Mouse (Mus musculus) forebrain, embryonic 13.5 days (tissue): Measurements from ENCODE around the gene Cd69. TPM values are rescaled to one million over a fixed set of nuclear protein-coding genes. Genes with fewer than 3 reads are reported as not detected.

ENCODE experiments used
- ATAC-seq: fragments of 200-750 bp; cut with Nextera tagmentation; 2 replicates; pipeline ENCODE4 v1.8.0; 2017
- H3K27ac ChIP-seq: fragments of 300-500 bp; sonication (generic); 2 replicates; pipeline ENCODE4 v1.5.1; 2015; ENCODE audit warnings: inconsistent platforms, mild to moderate bottlenecking, moderate library complexity
- H3K27me3 ChIP-seq: fragments of 300-500 bp; sonication (generic); 2 replicates; pipeline ENCODE4 v1.6.1; 2015; ENCODE audit warnings: mild to moderate bottlenecking, inconsistent platforms
- H3K36me3 ChIP-seq: fragments of 300-500 bp; sonication (generic); 2 replicates; pipeline ENCODE4 v1.6.1; 2015; ENCODE audit warnings: mild to moderate bottlenecking, inconsistent platforms; ENCODE audit not compliant: poor library complexity, severe bottlenecking
- H3K4me1 ChIP-seq: fragments of 300-500 bp; sonication (generic); 2 replicates; pipeline ENCODE4 v1.6.1; 2015; ENCODE audit warnings: inconsistent platforms
- H3K4me2 ChIP-seq: fragments of 300-500 bp; sonication (generic); 2 replicates; pipeline ENCODE4 v1.6.1; 2015; ENCODE audit warnings: inconsistent platforms, mild to moderate bottlenecking, moderate library complexity
- H3K4me3 ChIP-seq: fragments of 300-500 bp; sonication (generic); 2 replicates; pipeline ENCODE4 v1.5.1; 2015; ENCODE audit warnings: mild to moderate bottlenecking, inconsistent platforms
- H3K9ac ChIP-seq: fragments of 300-500 bp; sonication (generic); 2 replicates; pipeline ENCODE4 v1.6.1; 2015; ENCODE audit warnings: mild to moderate bottlenecking, inconsistent platforms
- H3K9me3 ChIP-seq: fragments of 300-500 bp; sonication (generic); replicated peaks from 2 replicates; pipeline ENCODE4 v1.6.1; 2016; ENCODE audit warnings: inconsistent platforms
- WGBS: fragments of 180-500 bp; shearing (Covaris S2); methylation state at CpG from one replicate; pipeline ENCODE4 v1.1.7; 2015; 5-methylcytosine and 5-hydroxymethylcytosine counted together
- polyA plus RNA-seq: library from polyadenylated mRNA; unstranded; fragments of >200 nt; fragmentation: Nextera tagmentation; extraction: Ambion mirVana; gene quantifications from 2 replicates; pipeline ENCODE4 v1.2.1, GENCODE M21; 2015

Cd69 gene
- polyA plus RNA-seq, 1 experiment from 2014 or later = not detected

DNA sequence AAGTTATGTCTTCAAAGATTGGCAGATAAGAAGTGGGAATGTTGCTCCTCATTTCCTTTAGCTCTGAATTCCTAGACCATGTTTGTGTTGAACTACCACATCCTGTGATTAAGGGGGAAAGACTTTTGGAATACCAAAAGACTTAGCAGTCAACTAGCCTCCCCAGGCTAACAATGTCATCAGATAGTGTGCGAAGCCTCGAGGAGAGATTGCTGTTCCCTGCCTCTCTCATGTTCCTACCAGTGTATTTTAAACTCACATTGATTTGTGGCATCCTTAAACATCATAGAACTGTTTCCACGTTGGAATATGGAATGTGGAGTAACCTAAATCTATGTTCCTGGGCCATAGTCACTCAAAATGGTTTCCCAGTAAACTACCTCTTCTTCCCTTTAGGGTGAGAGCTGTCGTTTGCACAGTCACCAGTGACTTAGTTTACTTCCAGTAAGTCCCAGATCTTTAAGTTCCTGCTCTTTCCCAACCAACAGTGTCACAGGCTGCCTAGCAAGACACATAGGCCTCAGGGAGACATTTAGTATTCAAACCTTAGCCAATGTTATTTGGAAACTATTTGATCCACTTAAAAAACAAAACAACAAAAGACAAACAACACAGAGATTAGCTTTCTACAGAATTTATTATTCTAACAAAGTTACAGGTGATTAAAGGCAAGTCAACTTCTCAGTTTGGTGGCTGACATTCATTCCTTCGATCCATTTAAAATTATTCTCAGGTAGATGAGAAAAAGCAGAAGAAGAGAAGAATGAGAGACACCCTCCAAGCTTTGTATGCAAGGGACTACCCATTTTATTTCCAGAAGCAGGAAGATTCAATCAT lies 43.0 kb downstream of the Cd69 start:
- no peak for ATAC-seq

DNA sequence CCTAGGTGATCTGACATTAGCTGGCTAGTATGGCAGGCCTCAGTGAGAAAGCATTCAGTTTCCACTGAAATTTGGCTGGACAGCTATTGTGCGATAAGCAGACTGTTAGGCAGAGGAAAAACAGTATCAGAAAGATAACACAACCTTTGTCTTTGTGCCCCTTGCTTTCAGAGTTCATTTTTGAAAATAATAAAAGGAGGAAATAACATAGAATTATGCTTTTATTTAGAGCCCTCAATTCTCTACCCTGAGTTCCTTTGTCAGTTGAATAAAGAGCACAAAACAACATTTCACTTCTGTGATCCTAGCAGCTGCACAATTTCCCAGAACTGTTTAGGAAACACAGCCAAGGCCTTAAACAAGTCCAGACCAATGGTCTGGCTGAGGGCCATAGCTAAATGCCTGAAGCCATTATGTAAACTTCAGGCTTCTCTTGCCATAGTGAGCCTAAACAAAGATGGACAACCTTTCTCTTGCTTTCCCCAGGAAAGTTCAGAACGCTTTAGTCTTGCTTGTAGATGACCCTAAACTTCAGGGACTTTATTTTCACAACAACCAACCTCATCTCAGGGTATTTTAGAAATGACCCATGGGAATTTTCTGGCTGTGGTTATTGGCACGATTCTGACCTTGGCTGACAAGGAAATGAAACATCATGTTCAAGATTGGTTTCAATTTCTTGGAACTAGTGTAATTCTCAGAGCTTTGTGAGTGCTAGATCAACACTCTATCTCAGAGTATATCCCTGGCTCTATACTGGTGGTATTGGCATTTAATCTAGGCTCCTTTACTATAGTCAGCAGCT lies 45.3 kb downstream of the Cd69 start:
- 0 out of 2 replicates have a peak, but pooled peaks have one; percentile 16 for ATAC-seq
- Histone ChIP-seq H3K4me1 (peaks cover 3% of the 10 kb centered on the region; the same call in 1 of the 2 replicates), H3K27me3 (no peaks in the 10 kb centered on the region), H3K27ac (no peak overlapping the region), H3K9me3 (no peaks in the 10 kb centered on the region), H3K4me2 (no peak overlapping the region), H3K9ac (no peak overlapping the region), H3K36me3 (no peaks in the 10 kb centered on the region), H3K4me3 (no peak overlapping the region)
- 77% methylated on average over 3 of the region's 3 CpGs for WGBS

More for the DNA sequence above, 43.0 kb downstream of the Cd69 start:
- Histone ChIP-seq H3K4me3 (no peak overlapping the region), H3K9me3 (no peaks in the 10 kb centered on the region), H3K9ac (no peak overlapping the region), H3K27ac (no peak overlapping the region), H3K36me3 (no peaks in the 10 kb centered on the region), H3K4me1 (peaks cover 3% of the 10 kb centered on the region; the same call in 1 of the 2 replicates), H3K27me3 (no peaks in the 10 kb centered on the region), H3K4me2 (no peak overlapping the region)
- WGBS = 81% methylated on average over 5 of the region's 5 CpGs

DNA sequence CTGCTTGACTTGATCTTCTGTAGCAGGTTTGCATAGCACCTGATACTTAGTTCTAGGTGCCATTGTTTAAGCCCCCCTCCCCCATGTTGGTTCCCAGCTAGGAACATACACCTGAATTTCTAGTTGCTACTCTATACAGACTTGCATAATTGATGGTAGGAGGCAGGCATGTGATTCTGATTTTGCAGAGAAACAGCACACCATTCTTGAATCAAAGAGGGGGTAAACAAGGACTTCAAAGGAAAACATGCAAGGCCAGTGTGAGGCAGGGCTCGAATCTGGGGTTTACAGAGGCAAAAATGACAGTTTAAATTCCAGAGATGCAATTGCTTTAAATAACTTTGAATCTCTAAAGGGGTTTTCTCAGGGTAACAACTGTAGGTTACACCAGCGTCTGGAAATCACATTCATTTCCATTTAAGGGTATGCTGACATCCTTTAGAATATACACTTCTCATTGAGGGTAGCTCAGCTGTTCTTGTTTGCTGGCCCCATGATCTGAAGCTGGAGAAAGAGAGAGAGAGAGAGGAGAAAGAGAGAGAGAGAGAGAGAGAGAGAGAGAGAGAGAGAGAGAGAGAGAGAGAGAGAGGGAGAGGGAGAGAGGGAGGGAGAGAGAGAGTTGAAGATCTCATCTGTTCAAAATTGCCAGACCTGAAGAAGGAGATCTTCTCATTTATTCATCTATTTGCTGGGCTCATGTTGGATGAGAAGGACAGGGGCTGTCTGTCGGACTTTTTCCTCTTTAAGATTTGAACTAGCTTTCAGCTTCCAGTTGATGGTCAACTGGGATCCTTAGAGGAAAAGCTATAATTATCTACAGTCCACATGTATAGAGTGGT lies 46.1 kb downstream of the Cd69 start:
- H3K9ac ChIP-seq = no peak overlapping the region
- H3K4me1 ChIP-seq = peaks cover 3% of the 10 kb centered on the region; the same call in 1 of the 2 replicates
- 69% methylated on average over 3 of the region's 3 CpGs for WGBS
- no peaks in the 10 kb centered on the region for H3K36me3 ChIP-seq
- ATAC-seq = no peak
- H3K4me2 ChIP-seq = no peak overlapping the region
- no peak overlapping the region for H3K4me3 ChIP-seq
- no peaks in the 10 kb centered on the region for H3K27me3 ChIP-seq
- H3K27ac ChIP-seq = no peak overlapping the region
- no peaks in the 10 kb centered on the region for H3K9me3 ChIP-seq

DNA sequence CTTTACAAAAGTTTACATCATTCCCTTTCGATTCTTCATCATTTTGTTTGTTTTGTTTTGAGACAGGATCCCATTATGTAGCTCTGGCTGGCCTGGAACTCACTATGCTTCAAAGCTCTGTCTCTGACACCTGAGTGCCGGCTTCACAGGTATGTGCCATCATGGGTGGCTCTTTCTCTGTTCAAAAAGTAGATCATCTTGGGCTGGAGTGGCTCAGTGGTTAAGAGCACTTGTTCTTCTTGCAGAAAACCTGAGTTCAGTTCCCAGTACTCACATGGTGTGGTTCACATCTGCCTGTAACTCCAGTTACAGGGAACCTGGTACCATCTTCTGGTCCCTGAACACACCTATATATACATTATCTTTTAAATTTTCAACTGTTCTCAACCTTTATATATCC lies 50.2 kb downstream of the Cd69 start:
- WGBS = 78% methylated on average over 2 of the region's 2 CpGs
- no peak overlapping the region for H3K4me3 ChIP-seq
- H3K4me2 ChIP-seq = no peak overlapping the region
- no peak for ATAC-seq
- H3K27ac ChIP-seq = no peak overlapping the region
- no peaks in the 10 kb centered on the region for H3K36me3 ChIP-seq
- no peak overlapping the region for H3K9ac ChIP-seq
- H3K27me3 ChIP-seq = no peaks in the 10 kb centered on the region
- H3K4me1 ChIP-seq = peaks cover 2% of the 10 kb centered on the region; the same call in 1 of the 2 replicates
- no peaks in the 10 kb centered on the region for H3K9me3 ChIP-seq

DNA sequence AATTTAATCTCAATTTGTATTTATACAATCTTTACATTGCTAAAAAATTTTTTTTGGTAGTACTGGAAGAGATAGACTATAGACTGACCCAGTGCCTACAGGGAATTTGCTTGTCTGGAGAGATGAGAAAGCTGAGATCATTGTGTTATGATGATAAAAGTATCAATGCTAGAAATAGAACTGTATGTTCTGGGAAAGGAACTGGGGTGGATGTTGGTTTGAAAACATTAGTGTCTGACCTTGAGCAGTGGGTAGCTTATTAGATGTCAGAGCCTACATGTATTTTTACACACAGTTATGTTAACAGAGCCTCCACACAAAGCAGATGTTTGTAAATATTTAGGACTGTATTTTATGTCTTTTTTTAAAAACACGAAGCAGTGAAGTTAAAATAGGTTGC lies 51.1 kb downstream of the Cd69 start:
- no peak overlapping the region for H3K4me3 ChIP-seq

DNA sequence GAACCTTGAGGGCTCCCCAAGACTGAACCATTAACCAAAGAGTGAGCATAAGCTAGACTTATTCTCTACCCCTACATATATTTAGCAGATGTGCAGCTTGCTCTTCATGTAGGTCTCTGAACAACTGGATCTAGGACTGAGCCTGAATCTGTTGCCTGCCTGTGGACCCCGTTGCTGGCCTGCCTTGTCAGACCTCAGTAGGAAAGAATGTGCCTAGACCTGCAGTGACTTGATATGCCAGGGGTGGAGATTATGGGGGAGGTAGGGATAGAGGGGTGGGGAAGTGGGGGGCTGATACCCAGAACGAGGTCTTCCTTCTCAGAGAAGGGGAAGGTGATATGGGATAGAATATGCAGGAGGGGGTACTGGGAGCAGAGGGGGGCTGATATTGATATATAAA lies 51.6 kb downstream of the Cd69 start:
- no peak for ATAC-seq
- H3K27ac ChIP-seq = no peak overlapping the region
- no peaks in the 10 kb centered on the region for H3K36me3 ChIP-seq
- no peaks in the 10 kb centered on the region for H3K9me3 ChIP-seq
- H3K27me3 ChIP-seq = no peaks in the 10 kb centered on the region
- no peak overlapping the region for H3K4me3 ChIP-seq
- no peak overlapping the region for H3K4me2 ChIP-seq
- no peaks in the 10 kb centered on the region for H3K4me1 ChIP-seq
- no peak overlapping the region for H3K9ac ChIP-seq
- WGBS = 75% methylated on average over 2 of the region's 2 CpGs

More for the DNA sequence above, 51.1 kb downstream of the Cd69 start:
- no peaks in the 10 kb centered on the region for H3K36me3 ChIP-seq
- H3K4me1 ChIP-seq = no peaks in the 10 kb centered on the region
- WGBS = 73% methylated on average over 1 of the region's 1 CpGs
- no peak for ATAC-seq
- no peaks in the 10 kb centered on the region for H3K9me3 ChIP-seq
- no peak overlapping the region for H3K4me2 ChIP-seq
- H3K27ac ChIP-seq = no peak overlapping the region
- no peaks in the 10 kb centered on the region for H3K27me3 ChIP-seq
- H3K9ac ChIP-seq = no peak overlapping the region

DNA sequence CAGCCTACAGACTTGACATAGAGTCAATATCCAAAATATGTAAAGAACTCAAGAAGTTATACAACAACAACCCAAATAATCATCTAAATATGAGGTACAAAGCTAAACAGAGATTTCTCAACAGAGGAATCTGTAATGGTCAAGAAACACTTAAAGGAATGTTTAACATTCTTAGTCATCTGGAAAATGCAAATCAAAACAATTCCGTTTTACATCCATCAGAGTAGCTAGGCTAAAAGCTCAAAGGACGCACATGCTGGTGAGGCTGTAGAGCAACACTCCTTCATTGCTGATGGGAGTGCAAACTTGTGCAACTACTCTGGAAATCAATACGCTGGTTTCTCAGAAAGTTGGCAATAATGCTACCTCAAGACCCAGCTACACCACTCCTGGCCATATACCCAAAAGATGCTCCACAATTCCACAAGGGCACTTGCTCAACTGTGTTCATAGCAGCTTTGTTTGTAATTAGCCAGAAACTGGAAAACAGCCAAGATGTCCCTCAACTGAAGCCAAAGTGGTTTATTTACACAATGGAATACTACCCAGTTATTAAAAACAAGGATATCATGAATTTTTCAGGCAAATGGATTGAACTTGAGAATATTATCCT lies 52.9 kb downstream of the Cd69 start:
- H3K9ac ChIP-seq = no peak overlapping the region
- H3K4me2 ChIP-seq = no peak overlapping the region
- H3K4me3 ChIP-seq = no peak overlapping the region
- H3K36me3 ChIP-seq = no peaks in the 10 kb centered on the region
- ATAC-seq = no peak
- no peaks in the 10 kb centered on the region for H3K27me3 ChIP-seq
- no peaks in the 10 kb centered on the region for H3K4me1 ChIP-seq
- H3K27ac ChIP-seq = no peak overlapping the region
- 85% methylated on average over 3 of the region's 3 CpGs for WGBS
- no peaks in the 10 kb centered on the region for H3K9me3 ChIP-seq

DNA sequence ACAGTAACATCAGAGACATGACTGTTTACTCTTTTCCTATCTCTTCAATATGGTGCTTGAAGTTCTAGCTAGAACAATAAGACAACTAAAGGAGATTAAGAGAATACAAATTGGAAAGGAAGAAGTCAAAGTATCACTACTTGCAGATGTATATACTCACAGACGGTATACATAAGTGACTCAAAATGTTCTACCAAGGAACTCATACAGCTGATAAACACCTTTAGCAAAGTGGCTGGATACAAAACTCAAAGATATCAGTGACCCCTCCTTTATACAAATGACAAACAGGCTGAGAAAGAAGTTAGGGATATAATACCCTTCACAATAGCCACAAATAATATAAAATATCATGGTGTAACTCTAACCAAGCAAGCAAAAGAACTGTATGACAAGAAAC lies 54.2 kb downstream of the Cd69 start:
- Histone ChIP-seq H3K27ac (no peak overlapping the region), H3K9ac (no peak overlapping the region), H3K4me1 (no peaks in the 10 kb centered on the region), H3K36me3 (no peaks in the 10 kb centered on the region), H3K27me3 (no peaks in the 10 kb centered on the region), H3K4me3 (no peak overlapping the region), H3K4me2 (no peak overlapping the region), H3K9me3 (no peaks in the 10 kb centered on the region)
- ATAC-seq = no peak
- WGBS = 98% methylated on average over 1 of the region's 1 CpGs

DNA sequence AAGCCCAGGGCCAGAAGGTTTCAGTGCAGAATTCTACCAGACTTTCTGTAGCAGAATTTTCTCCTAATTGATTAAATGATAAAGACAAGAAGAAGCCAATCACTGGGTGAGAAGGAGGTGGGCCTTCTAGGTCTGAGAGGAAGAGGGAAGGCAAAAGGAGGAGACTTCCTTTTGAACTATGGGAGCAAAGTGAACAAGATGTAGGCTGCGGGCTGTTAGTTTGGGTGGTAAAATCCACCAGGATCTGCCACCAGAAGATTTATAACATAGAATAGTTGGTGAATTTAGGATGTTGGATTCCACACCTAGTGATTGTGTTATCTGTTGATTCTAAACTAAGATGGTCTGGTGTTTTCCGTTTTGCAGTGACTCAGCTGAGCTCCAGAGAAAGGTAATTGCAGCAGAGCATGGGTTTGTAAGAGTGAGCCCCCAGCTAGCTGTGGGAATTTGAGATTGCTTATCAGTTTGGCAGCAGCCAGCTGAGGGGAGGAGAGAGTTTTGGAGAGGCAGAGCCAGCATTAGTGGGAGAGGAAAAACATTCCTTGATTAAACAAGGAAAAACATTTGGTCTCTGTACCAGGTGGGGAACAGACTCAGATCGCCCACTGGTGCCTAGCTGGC lies 55.2 kb downstream of the Cd69 start:
- no peaks in the 10 kb centered on the region for H3K27me3 ChIP-seq
- WGBS = 86% methylated on average over 3 of the region's 3 CpGs
- no peak overlapping the region for H3K4me3 ChIP-seq
- H3K4me1 ChIP-seq = no peaks in the 10 kb centered on the region
- ATAC-seq = no peak
- no peaks in the 10 kb centered on the region for H3K36me3 ChIP-seq
- H3K4me2 ChIP-seq = no peak overlapping the region
- H3K27ac ChIP-seq = no peak overlapping the region
- H3K9ac ChIP-seq = no peak overlapping the region
- H3K9me3 ChIP-seq = no peaks in the 10 kb centered on the region

DNA sequence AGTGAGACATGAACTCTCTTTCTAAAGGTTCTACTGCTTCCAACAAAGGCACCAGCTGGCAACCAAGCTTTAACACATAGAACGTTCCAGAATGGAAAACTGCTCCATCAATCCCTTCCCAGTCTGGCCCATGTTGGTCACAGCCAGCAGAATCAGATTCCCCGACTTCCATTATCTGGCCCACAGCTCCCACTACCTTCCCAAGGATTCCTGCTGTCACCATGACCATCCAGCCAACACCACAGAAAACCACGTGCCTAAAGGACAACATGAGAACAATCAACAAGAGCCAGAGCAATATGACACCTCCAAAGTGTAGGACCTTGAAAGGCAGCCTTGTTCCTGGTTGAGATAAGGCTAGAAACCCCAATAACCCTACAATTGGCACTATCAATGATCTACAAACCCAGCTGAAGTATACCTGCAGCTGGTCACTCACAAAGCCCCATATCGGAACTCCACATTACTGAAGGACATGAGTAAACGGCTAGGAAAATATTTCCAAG lies 57.0 kb downstream of the Cd69 start:
- H3K9ac ChIP-seq = no peak overlapping the region
- no peak overlapping the region for H3K27ac ChIP-seq
- H3K27me3 ChIP-seq = no peaks in the 10 kb centered on the region
- no peak overlapping the region for H3K4me3 ChIP-seq
- H3K36me3 ChIP-seq = no peaks in the 10 kb centered on the region
- H3K4me1 ChIP-seq = no peaks in the 10 kb centered on the region
- no peak for ATAC-seq
- H3K9me3 ChIP-seq = no peaks in the 10 kb centered on the region
- no peak overlapping the region for H3K4me2 ChIP-seq
- WGBS = 83% methylated on average over 5 of the region's 5 CpGs
